Mouse (Mus musculus) brain, embryonic 14.5 days (tissue): ENCODE measurements around the gene Unc5c.

ENCODE experiments used
- CTCF ChIP-seq: fragments of 200-500 bp; IDR thresholded peaks from 2 replicates; pipeline ENCODE4 v1.5.1; 2012; ENCODE audit warnings: inconsistent platforms, mild to moderate bottlenecking, moderate library complexity, borderline replicate concordance; ENCODE audit not compliant: insufficient read depth, insufficient read length; ENCODE audit errors: extremely low read depth
- POLR2A ChIP-seq: fragments of 200-500 bp; IDR thresholded peaks from 2 replicates; pipeline ENCODE4 v1.6.1; 2012; ENCODE audit warnings: mild to moderate bottlenecking, inconsistent platforms, borderline replicate concordance; ENCODE audit not compliant: poor library complexity, insufficient read depth, insufficient read length, severe bottlenecking; ENCODE audit errors: extremely low read depth

GRCm38 (mm10) chr3:141716371-141716770, 251.4 kb downstream of the Unc5c start:
- no peak for TF ChIP-seq CTCF
- no peak for TF ChIP-seq POLR2A
